Mouse (Mus musculus) ES-Bruce4 (cell line): ENCODE measurements around the gene Entpd7. TPM values are rescaled to one million over a fixed set of nuclear protein-coding genes. Genes with fewer than 3 reads are reported as not detected.

Experiments used
- H3K27ac ChIP-seq: 2 replicates; pipeline ENCODE4 v1.5.1; 2012; ENCODE audit warnings: low read length, inconsistent platforms; ENCODE audit not compliant: insufficient read depth
- H3K27me3 ChIP-seq: 2 replicates; pipeline ENCODE4 v1.6.1; 2012; ENCODE audit warnings: mild to moderate bottlenecking, low read length, inconsistent platforms; ENCODE audit not compliant: control insufficient read depth, poor library complexity, insufficient read depth, severe bottlenecking
- H3K36me3 ChIP-seq: 2 replicates; pipeline ENCODE4 v1.6.1; 2012; ENCODE audit warnings: inconsistent platforms, mild to moderate bottlenecking, low read length, moderate library complexity; ENCODE audit not compliant: control insufficient read depth, poor library complexity, insufficient read depth, severe bottlenecking
- H3K4me1 ChIP-seq: one replicate; pipeline ENCODE4 v1.8.1; 2011; ENCODE audit warnings: low read length; ENCODE audit not compliant: control insufficient read depth, insufficient read depth
- H3K4me3 ChIP-seq: 2 replicates; pipeline ENCODE4 v1.5.1; 2011; ENCODE audit warnings: low read depth, mild to moderate bottlenecking, low read length
- H3K9ac ChIP-seq: 2 replicates; pipeline ENCODE4 v1.6.1; 2012; ENCODE audit warnings: low read depth, mild to moderate bottlenecking, inconsistent platforms; ENCODE audit not compliant: poor library complexity, severe bottlenecking
- H3K9me3 ChIP-seq: replicated peaks from 2 replicates; pipeline ENCODE4 v1.6.1; 2012; ENCODE audit warnings: mild to moderate bottlenecking, low read length, inconsistent platforms; ENCODE audit not compliant: control insufficient read depth, poor library complexity, insufficient read depth, severe bottlenecking
- CTCF ChIP-seq: IDR thresholded peaks from one replicate; pipeline ENCODE4 v1.8.1; 2011; ENCODE audit warnings: low read depth, low read length
- EP300 ChIP-seq: IDR thresholded peaks from 2 replicates; pipeline ENCODE4 v1.6.1; 2011; ENCODE audit warnings: low read depth, low read length; ENCODE audit not compliant: insufficient read depth
- POLR2A ChIP-seq: IDR thresholded peaks from one replicate; pipeline ENCODE4 v1.8.1; 2011; ENCODE audit warnings: low read length; ENCODE audit not compliant: insufficient read depth
- polyA plus RNA-seq: library from polyadenylated mRNA; stranded (reverse); fragments of >200 nt; gene quantifications from 2 replicates; pipeline ENCODE4 v1.2.4, GENCODE M21; 2011; ENCODE audit warnings: low read depth; ENCODE audit not compliant: missing spikeins, insufficient read depth, insufficient read length

The Entpd7 gene
- polyA plus RNA-seq, 1 experiment: 6.5 TPM

DNA sequence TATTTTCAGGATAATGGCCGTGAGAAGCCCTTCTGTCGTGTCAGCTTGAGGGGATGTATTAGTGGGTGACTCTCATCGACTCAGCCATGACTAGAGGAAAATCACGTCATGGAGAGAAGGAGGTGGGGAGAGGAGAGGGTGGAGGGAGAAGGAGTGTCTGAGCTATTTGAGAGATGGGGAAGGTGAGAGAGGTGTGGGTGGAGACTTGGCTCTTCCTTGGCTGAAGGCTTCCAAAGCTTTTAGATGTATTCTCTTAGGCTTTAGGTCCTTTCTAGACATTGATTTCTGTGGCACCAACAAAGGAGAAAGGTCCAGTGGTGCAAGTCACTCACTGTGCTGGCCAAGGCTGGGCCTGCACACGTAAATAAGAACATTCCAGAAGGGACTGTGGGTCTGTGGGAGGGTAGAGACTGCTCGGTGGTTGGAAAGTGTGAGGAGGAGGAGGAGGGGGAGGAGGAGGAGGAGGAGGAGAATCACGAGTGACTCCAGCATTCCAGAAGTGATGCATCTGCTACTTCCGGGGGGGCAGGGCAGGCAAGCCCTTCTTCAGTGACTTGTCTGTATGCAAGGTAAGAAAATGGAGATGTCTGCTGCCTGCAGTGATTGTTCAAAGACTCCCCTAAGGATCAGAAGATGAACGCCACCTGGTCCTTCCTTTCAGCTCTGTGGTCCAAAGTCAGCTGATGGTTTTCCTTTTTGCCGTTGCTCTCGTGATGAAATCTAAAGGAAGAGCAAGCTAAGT lies 9.7 kb downstream of the Entpd7 start:
- Histone ChIP-seq H3K9me3 (no peaks in the 10 kb centered on the region), H3K27me3 (no peaks in the 10 kb centered on the region), H3K36me3 (no peaks in the 10 kb centered on the region), H3K4me3 (no peak overlapping the region), H3K27ac (no peak overlapping the region), H3K9ac (no peak overlapping the region), H3K4me1 (no peaks in the 10 kb centered on the region)
- no peak for TF ChIP-seq CTCF
- no peak for TF ChIP-seq EP300
- TF ChIP-seq POLR2A: no peak

GRCm38 (mm10) chr19:43699763-43700155 lies 10.3 kb downstream of the Entpd7 start:
- no peaks in the 10 kb centered on the region for H3K27me3 ChIP-seq
- TF ChIP-seq POLR2A (no peak), CTCF (no peak), EP300 (no peak)

DNA sequence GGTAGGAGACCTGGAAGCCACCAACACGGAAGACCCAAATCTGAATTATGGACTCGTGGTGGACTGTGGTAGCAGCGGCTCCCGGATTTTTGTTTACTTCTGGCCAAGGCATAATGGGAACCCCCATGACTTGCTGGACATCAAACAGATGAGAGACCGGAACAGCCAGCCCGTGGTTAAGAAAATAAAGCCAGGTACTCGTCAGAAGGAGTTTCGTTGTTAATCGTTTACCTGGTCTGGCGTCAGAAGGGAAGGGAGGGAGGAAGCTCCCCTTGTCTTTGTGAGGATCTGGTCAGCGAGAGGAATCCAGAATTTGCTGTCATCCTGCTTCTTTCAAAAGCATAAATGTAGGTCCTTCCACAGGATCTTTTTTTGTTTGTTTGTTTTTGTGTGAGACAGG lies 14.7 kb downstream of the Entpd7 start:
- Histone ChIP-seq H3K27me3 (no peaks in the 10 kb centered on the region), H3K9ac (no peak overlapping the region), H3K9me3 (no peaks in the 10 kb centered on the region), H3K4me3 (no peak overlapping the region), H3K27ac (no peak overlapping the region), H3K36me3 (no peaks in the 10 kb centered on the region), H3K4me1 (no peaks in the 10 kb centered on the region)
- TF ChIP-seq POLR2A: no peak
- no peak for TF ChIP-seq EP300
- TF ChIP-seq CTCF: no peak

More at GRCm38 (mm10) chr19:43699763-43700155, 10.3 kb downstream of the Entpd7 start:
- no peak overlapping the region for H3K9ac ChIP-seq
- no peak overlapping the region for H3K4me3 ChIP-seq
- H3K36me3 ChIP-seq: no peaks in the 10 kb centered on the region
- no peaks in the 10 kb centered on the region for H3K9me3 ChIP-seq
- no peaks in the 10 kb centered on the region for H3K4me1 ChIP-seq
- no peak overlapping the region for H3K27ac ChIP-seq

- H3K4me3 ChIP-seq: no peak overlapping the region
- H3K36me3 ChIP-seq: no peaks in the 10 kb centered on the region
- no peaks in the 10 kb centered on the region for H3K9me3 ChIP-seq
- no peaks in the 10 kb centered on the region for H3K27me3 ChIP-seq
- H3K9ac ChIP-seq: no peak overlapping the region
- TF ChIP-seq EP300 (no peak), POLR2A (no peak), CTCF (no peak)
- no peaks in the 10 kb centered on the region for H3K4me1 ChIP-seq
- H3K27ac ChIP-seq: no peak overlapping the region
Measured at GRCm38 (mm10) chr19:43704787-43705497, 15.5 kb downstream of the Entpd7 start.

GRCm38 (mm10) chr19:43708206-43708605 lies 18.7 kb downstream of the Entpd7 start:
- no peak overlapping the region for H3K4me3 ChIP-seq
- H3K4me1 ChIP-seq: no peaks in the 10 kb centered on the region
- H3K9me3 ChIP-seq: no peaks in the 10 kb centered on the region
- H3K27me3 ChIP-seq: no peaks in the 10 kb centered on the region
- H3K9ac ChIP-seq: no peak overlapping the region
- no peak overlapping the region for H3K27ac ChIP-seq
- no peaks in the 10 kb centered on the region for H3K36me3 ChIP-seq
- TF ChIP-seq POLR2A: no peak
- TF ChIP-seq CTCF: no peak
- no peak for TF ChIP-seq EP300

DNA sequence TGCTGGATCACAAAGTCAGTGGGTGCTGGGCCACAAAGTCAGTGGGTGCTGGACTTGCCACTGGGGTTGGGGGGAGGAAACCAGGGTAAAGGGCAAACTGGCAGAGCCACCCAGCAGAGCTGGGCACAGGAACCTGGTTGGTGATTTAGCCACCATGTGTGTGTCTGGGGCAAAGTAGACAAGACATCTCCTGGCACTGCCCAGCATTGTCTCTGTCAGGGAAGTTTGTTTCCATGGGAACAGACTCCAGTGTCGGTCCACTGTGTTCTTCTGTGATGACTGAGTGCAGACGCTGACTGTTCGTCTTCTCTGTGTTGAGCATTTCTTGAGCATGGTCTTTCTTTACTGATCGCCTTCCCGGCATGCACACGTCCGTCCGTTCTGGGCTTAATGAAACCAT lies 19.8 kb downstream of the Entpd7 start:
- TF ChIP-seq EP300 (no peak), CTCF (no peak), POLR2A (no peak)
- no peaks in the 10 kb centered on the region for H3K36me3 ChIP-seq
- no peaks in the 10 kb centered on the region for H3K4me1 ChIP-seq
- H3K27me3 ChIP-seq: no peaks in the 10 kb centered on the region
- H3K9ac ChIP-seq: no peak overlapping the region
- H3K4me3 ChIP-seq: no peak overlapping the region
- no peak overlapping the region for H3K27ac ChIP-seq
- H3K9me3 ChIP-seq: no peaks in the 10 kb centered on the region
